Mouse (Mus musculus): Measurements from ENCODE around the gene Eme1. TPM values are rescaled to one million over a fixed set of nuclear protein-coding genes. Genes with fewer than 3 reads are reported as not detected.

The Eme1 gene
- not detected for polyA plus RNA-seq (2015; fragmentation: Illumina TruSeq; extraction: RNeasy Lipid Tissue Mini Kit (QIAGEN cat#74804); ENCODE audit: insufficient read depth, low read depth, low replicate concordance)

GRCm38 (mm10) chr11:94653663-94654436 lies at the start of gene Eme1, which contains the start of gene Mrpl27:
Eme1 (minus strand) TSS chr11:94653964.
Mrpl27 (plus strand) TSS chr11:94653767.

GRCm38 (mm10) chr11:94676754-94677606 lies 23.2 kb upstream of the Eme1 start, which contains the start of gene Xylt2:
Xylt2 (minus strand) TSS chr11:94677515.

GRCm38 (mm10) chr11:94629199-94629883 lies 24.4 kb downstream of the Eme1 start, which contains the start of gene Lrrc59:
Lrrc59 (plus strand) TSS chr11:94629767.

GRCm38 (mm10) chr11:94601321-94602281 lies 52.2 kb downstream of the Eme1 start, which contains the start of gene Acsf2:
Acsf2 (minus strand) TSS chr11:94601871.

Other genes starting within 250 kb of the Eme1 start
- gene Cacna1g, start 179.8 kb downstream of the Eme1 start, polyA plus RNA-seq (2015; fragmentation: Illumina TruSeq; extraction: RNeasy Lipid Tissue Mini Kit (QIAGEN cat#74804); ENCODE audit: insufficient read depth, low read depth, low replicate concordance) = 6.2 TPM
- gene Spata20, start 167.8 kb downstream of the Eme1 start, polyA plus RNA-seq (2015; fragmentation: Illumina TruSeq; extraction: RNeasy Lipid Tissue Mini Kit (QIAGEN cat#74804); ENCODE audit: insufficient read depth, low read depth, low replicate concordance) = not detected
- gene Epn3, start 154.0 kb downstream of the Eme1 start, polyA plus RNA-seq (2015; fragmentation: Illumina TruSeq; extraction: RNeasy Lipid Tissue Mini Kit (QIAGEN cat#74804); ENCODE audit: insufficient read depth, low read depth, low replicate concordance) = 3.0 TPM
- gene Mycbpap, start 132.2 kb downstream of the Eme1 start, polyA plus RNA-seq (2015; fragmentation: Illumina TruSeq; extraction: RNeasy Lipid Tissue Mini Kit (QIAGEN cat#74804); ENCODE audit: insufficient read depth, low read depth, low replicate concordance) = 2.4 TPM
- 1.8 TPM for gene Rsad1, start 104.7 kb downstream of the Eme1 start, polyA plus RNA-seq (2015; fragmentation: Illumina TruSeq; extraction: RNeasy Lipid Tissue Mini Kit (QIAGEN cat#74804); ENCODE audit: insufficient read depth, low read depth, low replicate concordance)
- gene Chad, start 88.9 kb downstream of the Eme1 start, polyA plus RNA-seq (2015; fragmentation: Illumina TruSeq; extraction: RNeasy Lipid Tissue Mini Kit (QIAGEN cat#74804); ENCODE audit: insufficient read depth, low read depth, low replicate concordance) = not detected
- gene Acsf2, start 52.1 kb downstream of the Eme1 start, polyA plus RNA-seq (2015; fragmentation: Illumina TruSeq; extraction: RNeasy Lipid Tissue Mini Kit (QIAGEN cat#74804); ENCODE audit: insufficient read depth, low read depth, low replicate concordance) = 6.7 TPM
- 25.5 TPM for gene Lrrc59, start 24.2 kb downstream of the Eme1 start, polyA plus RNA-seq (2015; fragmentation: Illumina TruSeq; extraction: RNeasy Lipid Tissue Mini Kit (QIAGEN cat#74804); ENCODE audit: insufficient read depth, low read depth, low replicate concordance)
- gene Mrpl27, start 197 bp downstream of the Eme1 start, polyA plus RNA-seq (2015; fragmentation: Illumina TruSeq; extraction: RNeasy Lipid Tissue Mini Kit (QIAGEN cat#74804); ENCODE audit: insufficient read depth, low read depth, low replicate concordance) = 13.3 TPM
- 5.4 TPM for gene Xylt2, start 23.6 kb upstream of the Eme1 start, polyA plus RNA-seq (2015; fragmentation: Illumina TruSeq; extraction: RNeasy Lipid Tissue Mini Kit (QIAGEN cat#74804); ENCODE audit: insufficient read depth, low read depth, low replicate concordance)
- not detected for gene Gm11541, start 50.5 kb upstream of the Eme1 start, polyA plus RNA-seq (2015; fragmentation: Illumina TruSeq; extraction: RNeasy Lipid Tissue Mini Kit (QIAGEN cat#74804); ENCODE audit: insufficient read depth, low read depth, low replicate concordance)
- gene Cdc34b, start 87.8 kb upstream of the Eme1 start, polyA plus RNA-seq (2015; fragmentation: Illumina TruSeq; extraction: RNeasy Lipid Tissue Mini Kit (QIAGEN cat#74804); ENCODE audit: insufficient read depth, low read depth, low replicate concordance) = not detected
- gene Tmem92, start 128.7 kb upstream of the Eme1 start, polyA plus RNA-seq (2015; fragmentation: Illumina TruSeq; extraction: RNeasy Lipid Tissue Mini Kit (QIAGEN cat#74804); ENCODE audit: insufficient read depth, low read depth, low replicate concordance) = not detected